Mouse (Mus musculus) stomach, embryonic 16.5 days (tissue): ENCODE measurements around the gene Elmod3. TPM values are rescaled to one million over a fixed set of nuclear protein-coding genes. Genes with fewer than 3 reads are reported as not detected.
A peak's percentile ranks its signal among the peaks of the same experiment; 100 is the strongest.

ENCODE experiments used
- ATAC-seq: fragments of 200-750 bp; cut with Nextera tagmentation; 2 replicates; pipeline ENCODE4 v1.8.0; 2017; ENCODE audit warnings: moderate number of reproducible peaks, moderate TSS enrichment; ENCODE audit not compliant: insufficient read depth, low FRiP score
- H3K27ac ChIP-seq: fragments of 300-500 bp; sonication (generic); 2 replicates; pipeline ENCODE4 v1.5.1; 2014; ENCODE audit warnings: low read length
- H3K27me3 ChIP-seq: fragments of 300-500 bp; sonication (generic); 2 replicates; pipeline ENCODE4 v1.6.1; 2014; ENCODE audit warnings: low read length, control low read depth, mixed read lengths; ENCODE audit not compliant: control insufficient read depth, insufficient read depth
- H3K36me3 ChIP-seq: fragments of 300-500 bp; sonication (generic); 2 replicates; pipeline ENCODE4 v1.6.1; 2014; ENCODE audit warnings: low read length; ENCODE audit not compliant: control insufficient read depth, insufficient read depth
- H3K4me1 ChIP-seq: fragments of 300-500 bp; sonication (generic); 2 replicates; pipeline ENCODE4 v1.6.1; 2014; ENCODE audit warnings: low read length, control low read depth, mixed read lengths; ENCODE audit not compliant: control insufficient read depth, insufficient read depth
- H3K4me2 ChIP-seq: fragments of 300-500 bp; sonication (generic); 2 replicates; pipeline ENCODE4 v1.6.1; 2014; ENCODE audit warnings: low read depth, low read length, mixed read lengths
- H3K4me3 ChIP-seq: fragments of 300-500 bp; sonication (generic); replicated peaks from 2 replicates; pipeline ENCODE4 v1.5.1; 2014; ENCODE audit warnings: mild to moderate bottlenecking, low read length
- H3K9ac ChIP-seq: fragments of 300-500 bp; sonication (generic); 2 replicates; pipeline ENCODE4 v1.6.1; 2014; ENCODE audit warnings: low read length
- H3K9me3 ChIP-seq: fragments of 300-500 bp; sonication (generic); replicated peaks from 2 replicates; pipeline ENCODE4 v1.6.1; 2016; ENCODE audit warnings: low read length, control low read depth; ENCODE audit not compliant: control insufficient read depth
- WGBS: fragments of 180-500 bp; shearing (Covaris S2); extraction: QIAGEN DNeasy Blood & Tissue Kit; methylation state at CpG from one replicate; pipeline ENCODE4 v1.1.7; 2014; 5-methylcytosine and 5-hydroxymethylcytosine counted together
- polyA plus RNA-seq: library from polyadenylated mRNA; unstranded; fragments of >200 nt; fragmentation: Nextera tagmentation; extraction: Ambion mirVana; gene quantifications from 2 replicates; pipeline ENCODE4 v1.2.1, GENCODE M21; 2015

The Elmod3 gene
- polyA plus RNA-seq, 1 experiment from 2014 or later = 19.6 TPM

- no peak for ATAC-seq
- H3K27me3 ChIP-seq = no peaks in the 10 kb centered on the region
- no peak overlapping the region for H3K27ac ChIP-seq
- H3K36me3 ChIP-seq = no peaks in the 10 kb centered on the region
- H3K9ac ChIP-seq = no peak overlapping the region
- H3K4me3 ChIP-seq = no peak overlapping the region
- peaks cover 8% of the 10 kb centered on the region; the same call in 1 of the 2 replicates for H3K4me1 ChIP-seq
- WGBS = 86% methylated on average over 2 of the region's 2 CpGs
- no peak overlapping the region for H3K4me2 ChIP-seq
- H3K9me3 ChIP-seq = no peaks in the 10 kb centered on the region
These were observed 74.1 kb downstream of the Elmod3 start for GRCm38 (mm10) chr6:72524160-72524559.

- WGBS = 58% methylated on average over 4 of the region's 4 CpGs
- H3K4me1 ChIP-seq = peaks cover 8% of the 10 kb centered on the region; the same call in 1 of the 2 replicates
- H3K27ac ChIP-seq = no peak overlapping the region
- H3K4me2 ChIP-seq = no peak overlapping the region
- H3K4me3 ChIP-seq = no peak overlapping the region
- H3K9ac ChIP-seq = no peak overlapping the region
- H3K27me3 ChIP-seq = no peaks in the 10 kb centered on the region
- H3K9me3 ChIP-seq = no peaks in the 10 kb centered on the region
- H3K36me3 ChIP-seq = no peaks in the 10 kb centered on the region
- no peak for ATAC-seq
These were observed 75.0 kb downstream of the Elmod3 start for GRCm38 (mm10) chr6:72523222-72523621.

- Histone ChIP-seq H3K36me3 (no peaks in the 10 kb centered on the region), H3K9ac (no peak overlapping the region), H3K4me1 (peaks cover 8% of the 10 kb centered on the region; the same call in 1 of the 2 replicates), H3K27ac (no peak overlapping the region), H3K4me2 (no peak overlapping the region), H3K4me3 (no peak overlapping the region), H3K27me3 (no peaks in the 10 kb centered on the region), H3K9me3 (no peaks in the 10 kb centered on the region)
- WGBS = 76% methylated on average over 5 of the region's 5 CpGs
- ATAC-seq = no peak
These were observed 75.9 kb downstream of the Elmod3 start for GRCm38 (mm10) chr6:72522288-72522687.

GRCm38 (mm10) chr6:72521607-72522006 is 76.6 kb downstream of the Elmod3 start, which contains the start of gene Sh2d6:
Sh2d6 (minus strand) TSS chr6:72521707.
- 82% methylated on average over 5 of the region's 5 CpGs for WGBS
- Histone ChIP-seq H3K9ac (no peak within 1 kb of the TSS), H3K27ac (no peak within 1 kb of the TSS)

DNA sequence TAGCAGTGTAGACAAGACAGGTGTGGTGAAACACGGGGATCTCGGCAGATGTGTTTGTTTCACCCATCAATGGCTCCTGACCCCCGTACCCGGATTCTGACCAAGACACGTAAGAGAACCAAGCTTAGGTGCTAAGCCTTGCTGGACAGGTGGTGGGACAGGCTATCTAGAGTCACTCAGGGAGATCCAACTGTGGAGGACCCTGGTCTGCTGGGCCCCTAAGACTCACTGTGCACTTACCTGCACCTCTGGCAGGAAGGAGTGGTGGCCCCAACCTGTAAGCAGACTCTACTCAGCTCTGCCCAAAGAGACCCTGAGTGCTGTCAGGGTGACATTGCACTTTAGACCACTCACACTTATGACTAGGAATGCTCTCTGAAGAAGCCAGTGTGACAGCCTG is 77.3 kb downstream of the Elmod3 start:
- Histone ChIP-seq H3K9me3 (no peaks in the 10 kb centered on the region), H3K4me2 (no peak overlapping the region), H3K4me3 (no peak overlapping the region), H3K27ac (no peak overlapping the region), H3K4me1 (peaks cover 8% of the 10 kb centered on the region; the same call in 1 of the 2 replicates), H3K27me3 (no peaks in the 10 kb centered on the region), H3K9ac (no peak overlapping the region), H3K36me3 (no peaks in the 10 kb centered on the region)
- ATAC-seq = no peak
- 94% methylated on average over 5 of the region's 5 CpGs for WGBS

More at GRCm38 (mm10) chr6:72521607-72522006, 76.6 kb downstream of the Elmod3 start, which contains the start of gene Sh2d6:
- no peaks in the 10 kb centered on the region for H3K9me3 ChIP-seq
- no peak for ATAC-seq
- peaks cover 8% of the 10 kb centered on the region; the same call in 1 of the 2 replicates for H3K4me1 ChIP-seq
- no peaks in the 10 kb centered on the region for H3K36me3 ChIP-seq
- no peak within 1 kb of the TSS for H3K4me2 ChIP-seq
- H3K4me3 ChIP-seq = no peak within 1 kb of the TSS
- no peaks in the 10 kb centered on the region for H3K27me3 ChIP-seq

DNA sequence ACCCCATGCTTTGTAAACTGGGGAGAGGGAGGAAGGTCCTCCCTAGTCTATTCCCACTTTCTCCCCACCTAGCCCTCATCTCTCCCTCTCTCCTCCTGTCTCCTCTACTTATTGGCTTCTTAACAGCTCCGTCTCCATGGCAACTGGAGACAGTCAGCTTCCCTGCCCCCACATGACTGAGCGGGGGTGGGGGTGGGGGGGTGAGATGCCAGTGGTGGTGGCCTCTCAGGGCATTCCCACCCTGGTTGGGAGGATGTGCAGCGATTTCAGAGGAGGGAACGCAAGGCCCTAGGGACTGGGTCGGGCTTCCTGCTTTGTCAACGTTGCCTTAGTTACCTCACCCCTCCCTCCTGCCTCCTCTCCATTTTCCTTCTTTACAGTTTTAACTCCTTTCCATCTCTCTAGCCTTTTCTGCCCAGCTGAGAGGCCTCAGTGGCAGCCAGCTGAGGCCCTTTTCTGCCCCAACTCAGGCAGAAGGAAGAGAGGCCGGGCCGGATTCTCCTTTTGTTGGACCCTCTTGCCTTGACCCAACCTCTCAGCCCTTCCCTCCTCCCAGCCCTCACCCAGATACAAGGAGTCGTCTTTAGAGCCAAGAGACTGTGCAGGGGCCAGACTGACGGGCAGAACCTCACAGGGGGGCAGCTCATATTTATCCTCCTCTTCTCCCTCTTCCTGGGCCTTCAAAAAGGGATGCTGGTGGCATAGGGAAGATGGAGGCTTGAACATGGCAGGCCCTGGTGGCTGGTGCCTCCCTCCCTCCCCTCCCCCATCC is 78.1 kb downstream of the Elmod3 start:
- Histone ChIP-seq H3K9ac (0 out of 2 replicates have a peak overlapping the region, but pooled peaks have one; percentile 24), H3K36me3 (no peaks in the 10 kb centered on the region), H3K4me2 (no peak overlapping the region), H3K27ac (no peak overlapping the region), H3K4me1 (peaks cover 8% of the 10 kb centered on the region; the same call in 1 of the 2 replicates), H3K27me3 (no peaks in the 10 kb centered on the region), H3K9me3 (no peaks in the 10 kb centered on the region), H3K4me3 (no peak overlapping the region)
- 21% methylated on average over 10 of the region's 10 CpGs for WGBS
- peak; percentile 78; the same call in 1 of the 2 replicates for ATAC-seq

DNA sequence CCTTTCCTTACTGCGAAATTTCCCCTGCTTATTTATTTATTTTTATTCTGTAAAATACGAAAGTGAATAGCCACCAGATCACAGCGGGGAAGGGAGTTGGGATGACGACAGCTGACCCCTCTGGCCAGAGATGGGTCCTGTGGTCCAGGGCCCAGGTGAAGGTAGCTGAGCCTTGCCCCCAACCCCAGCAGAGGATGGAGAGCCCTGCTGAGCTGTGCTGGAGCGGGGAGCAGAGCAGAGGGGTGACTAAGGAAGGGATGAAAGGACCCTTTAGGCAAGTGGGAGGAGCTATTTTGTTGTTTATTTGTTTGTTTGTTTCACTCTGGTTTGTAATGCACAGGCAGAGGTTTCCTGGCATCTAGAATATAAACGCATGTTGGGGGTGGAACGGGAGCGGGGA is 78.9 kb downstream of the Elmod3 start:
- WGBS = 41% methylated on average over 8 of the region's 8 CpGs
- no peak overlapping the region for H3K27ac ChIP-seq
- H3K4me1 ChIP-seq = peaks cover 8% of the 10 kb centered on the region; the same call in 1 of the 2 replicates
- no peaks in the 10 kb centered on the region for H3K36me3 ChIP-seq
- no peak overlapping the region for H3K4me2 ChIP-seq
- no peak overlapping the region for H3K9ac ChIP-seq
- no peaks in the 10 kb centered on the region for H3K27me3 ChIP-seq
- ATAC-seq = no peak; the same call in 1 of the 2 replicates
- H3K4me3 ChIP-seq = no peak overlapping the region
- no peaks in the 10 kb centered on the region for H3K9me3 ChIP-seq

DNA sequence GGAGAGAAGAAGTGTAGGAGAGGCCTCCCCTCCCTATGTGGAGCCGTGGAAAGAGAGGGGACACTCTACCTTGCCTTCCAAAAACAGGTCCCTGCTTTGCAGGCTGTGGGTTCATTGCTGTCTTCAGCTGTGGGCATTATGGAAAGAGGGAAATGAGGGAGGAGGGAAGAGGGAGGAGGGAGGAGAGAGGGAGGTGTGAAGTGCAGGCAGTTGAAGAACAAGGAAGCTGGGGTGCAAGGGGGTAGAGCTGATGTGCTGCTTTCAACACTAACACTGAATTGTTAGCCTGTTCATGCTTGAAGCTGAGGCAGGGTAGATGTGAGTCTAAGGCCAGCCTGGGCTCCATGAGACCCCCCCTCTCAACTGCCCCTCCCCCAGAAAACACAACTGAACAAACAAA is 79.4 kb downstream of the Elmod3 start:
- Histone ChIP-seq H3K4me1 (peaks cover 8% of the 10 kb centered on the region; the same call in 1 of the 2 replicates), H3K9ac (no peak overlapping the region), H3K27me3 (no peaks in the 10 kb centered on the region), H3K4me2 (no peak overlapping the region), H3K9me3 (no peaks in the 10 kb centered on the region), H3K27ac (no peak overlapping the region), H3K4me3 (no peak overlapping the region), H3K36me3 (no peaks in the 10 kb centered on the region)
- ATAC-seq = no peak
- WGBS = 62% methylated on average over 1 of the region's 1 CpGs
